Mouse (Mus musculus): Measurements from ENCODE around the gene Rph3a. TPM values are rescaled to one million over a fixed set of nuclear protein-coding genes. Genes with fewer than 3 reads are reported as not detected.
"Not testable (repeated sequence)": the region's sequence is repeated elsewhere in the genome, so short reads cannot be mapped to it uniquely, and the experiment has no call there.

The Rph3a gene
- polyA plus RNA-seq, 1 experiment from 2014 or later, result not detected

- Histone ChIP-seq H3K27ac (ENCODE audit: low read length) (no peak overlapping the region), H3K4me2 (ENCODE audit: low read depth, low read length) (no peak overlapping the region), H3K4me3 (ENCODE audit: low read length) (no peak overlapping the region), H3K36me3 (ENCODE audit: control insufficient read depth, insufficient read depth) (no peaks in the 10 kb centered on the region), H3K27me3 (ENCODE audit: control insufficient read depth, insufficient read depth, low read length) (no peaks in the 10 kb centered on the region), H3K9ac (ENCODE audit: low read length) (no peak overlapping the region), H3K4me1 (ENCODE audit: control insufficient read depth, insufficient read depth, low read length) (no peaks in the 10 kb centered on the region), H3K9me3 (replicated peaks; ENCODE audit: control insufficient read depth, low read length) (no peaks in the 10 kb centered on the region)
- ATAC-seq (replicated peaks; ENCODE audit: extremely low read depth, insufficient read depth, low FRiP score), result no peak
- 42% methylated on average over 7 of the region's 7 CpGs for WGBS
Observed at GRCm38 (mm10) chr5:120908196-120908920, 101.5 kb downstream of the Rph3a start.

GRCm38 (mm10) chr5:120906791-120907733 is 102.8 kb downstream of the Rph3a start, which contains the start of gene Oas1a:
Oas1a (minus strand) TSS chr5:120907521.
- H3K9me3 ChIP-seq (replicated peaks; ENCODE audit: control insufficient read depth, low read length); H3K9ac ChIP-seq (ENCODE audit: low read length); H3K36me3 ChIP-seq (ENCODE audit: control insufficient read depth, insufficient read depth); H3K27me3 ChIP-seq (ENCODE audit: control insufficient read depth, insufficient read depth, low read length); H3K4me3 ChIP-seq (ENCODE audit: low read length); H3K4me1 ChIP-seq (ENCODE audit: control insufficient read depth, insufficient read depth, low read length); H3K27ac ChIP-seq (ENCODE audit: low read length); ATAC-seq (replicated peaks; ENCODE audit: extremely low read depth, insufficient read depth, low FRiP score); H3K4me2 ChIP-seq (ENCODE audit: low read depth, low read length): not testable (repeated sequence)
- 34% methylated on average over 8 of the region's 12 CpGs for WGBS

GRCm38 (mm10) chr5:120902056-120902455 is 107.8 kb downstream of the Rph3a start:
- H3K9ac ChIP-seq (ENCODE audit: low read length), result no peak overlapping the region
- H3K36me3 ChIP-seq (ENCODE audit: control insufficient read depth, insufficient read depth), result no peaks in the 10 kb centered on the region
- H3K4me1 ChIP-seq (ENCODE audit: control insufficient read depth, insufficient read depth, low read length), result no peaks in the 10 kb centered on the region
- 83% methylated on average over 5 of the region's 5 CpGs for WGBS
- H3K27ac ChIP-seq (ENCODE audit: low read length), result no peak overlapping the region
- H3K27me3 ChIP-seq (ENCODE audit: control insufficient read depth, insufficient read depth, low read length), result no peaks in the 10 kb centered on the region
- H3K4me2 ChIP-seq (ENCODE audit: low read depth, low read length), result no peak overlapping the region
- no peak for ATAC-seq (replicated peaks; ENCODE audit: extremely low read depth, insufficient read depth, low FRiP score)
- no peak overlapping the region for H3K4me3 ChIP-seq (ENCODE audit: low read length)
- no peaks in the 10 kb centered on the region; the same call in 1 of the 2 replicates for H3K9me3 ChIP-seq (replicated peaks; ENCODE audit: control insufficient read depth, low read length)

- H3K27ac ChIP-seq (ENCODE audit: low read length), result no peak overlapping the region
- H3K4me2 ChIP-seq (ENCODE audit: low read depth, low read length), result no peak overlapping the region
- no peak for ATAC-seq (replicated peaks; ENCODE audit: extremely low read depth, insufficient read depth, low FRiP score)
- WGBS, result 41% methylated on average over 1 of the region's 1 CpGs
- H3K9me3 ChIP-seq (replicated peaks; ENCODE audit: control insufficient read depth, low read length), result no peaks in the 10 kb centered on the region; the same call in 1 of the 2 replicates
- no peaks in the 10 kb centered on the region for H3K4me1 ChIP-seq (ENCODE audit: control insufficient read depth, insufficient read depth, low read length)
- no peak overlapping the region for H3K9ac ChIP-seq (ENCODE audit: low read length)
- no peaks in the 10 kb centered on the region for H3K36me3 ChIP-seq (ENCODE audit: control insufficient read depth, insufficient read depth)
- no peak overlapping the region for H3K4me3 ChIP-seq (ENCODE audit: low read length)
- H3K27me3 ChIP-seq (ENCODE audit: control insufficient read depth, insufficient read depth, low read length), result no peaks in the 10 kb centered on the region
Observed at GRCm38 (mm10) chr5:120900666-120901065, 109.2 kb downstream of the Rph3a start.

- H3K4me1 ChIP-seq (ENCODE audit: control insufficient read depth, insufficient read depth, low read length), result no peaks in the 10 kb centered on the region
- H3K9ac ChIP-seq (ENCODE audit: low read length), result no peak overlapping the region
- ATAC-seq (replicated peaks; ENCODE audit: extremely low read depth, insufficient read depth, low FRiP score), result no peak
- H3K4me3 ChIP-seq (ENCODE audit: low read length), result no peak overlapping the region
- no peak overlapping the region for H3K4me2 ChIP-seq (ENCODE audit: low read depth, low read length)
- H3K27ac ChIP-seq (ENCODE audit: low read length), result no peak overlapping the region
- H3K27me3 ChIP-seq (ENCODE audit: control insufficient read depth, insufficient read depth, low read length), result no peaks in the 10 kb centered on the region
- H3K36me3 ChIP-seq (ENCODE audit: control insufficient read depth, insufficient read depth), result no peaks in the 10 kb centered on the region
- no peaks in the 10 kb centered on the region; the same call in 1 of the 2 replicates for H3K9me3 ChIP-seq (replicated peaks; ENCODE audit: control insufficient read depth, low read length)
Observed at GRCm38 (mm10) chr5:120898726-120899125, 111.2 kb downstream of the Rph3a start.

- Histone ChIP-seq H3K36me3 (ENCODE audit: control insufficient read depth, insufficient read depth) (no peaks in the 10 kb centered on the region), H3K4me2 (ENCODE audit: low read depth, low read length) (no peak overlapping the region), H3K9ac (ENCODE audit: low read length) (no peak overlapping the region), H3K27me3 (ENCODE audit: control insufficient read depth, insufficient read depth, low read length) (no peaks in the 10 kb centered on the region), H3K4me3 (ENCODE audit: low read length) (no peak overlapping the region), H3K27ac (ENCODE audit: low read length) (no peak overlapping the region), H3K4me1 (ENCODE audit: control insufficient read depth, insufficient read depth, low read length) (no peaks in the 10 kb centered on the region), H3K9me3 (replicated peaks; ENCODE audit: control insufficient read depth, low read length) (no peaks in the 10 kb centered on the region; the same call in 1 of the 2 replicates)
- ATAC-seq (replicated peaks; ENCODE audit: extremely low read depth, insufficient read depth, low FRiP score), result no peak
- WGBS, result 78% methylated on average over 6 of the region's 6 CpGs
Observed at GRCm38 (mm10) chr5:120898307-120898706, 111.6 kb downstream of the Rph3a start.

- 83% methylated on average over 11 of the region's 11 CpGs for WGBS
- no peak overlapping the region for H3K9ac ChIP-seq (ENCODE audit: low read length)
- no peak for ATAC-seq (replicated peaks; ENCODE audit: extremely low read depth, insufficient read depth, low FRiP score)
Observed at GRCm38 (mm10) chr5:120895231-120895900, 114.5 kb downstream of the Rph3a start.

GRCm38 (mm10) chr5:120894692-120895091 is 115.2 kb downstream of the Rph3a start:
- 60% methylated on average over 2 of the region's 2 CpGs for WGBS
- H3K4me3 ChIP-seq (ENCODE audit: low read length); H3K4me2 ChIP-seq (ENCODE audit: low read depth, low read length); H3K9me3 ChIP-seq (replicated peaks; ENCODE audit: control insufficient read depth, low read length); H3K4me1 ChIP-seq (ENCODE audit: control insufficient read depth, insufficient read depth, low read length); ATAC-seq (replicated peaks; ENCODE audit: extremely low read depth, insufficient read depth, low FRiP score); H3K27ac ChIP-seq (ENCODE audit: low read length); H3K27me3 ChIP-seq (ENCODE audit: control insufficient read depth, insufficient read depth, low read length); H3K36me3 ChIP-seq (ENCODE audit: control insufficient read depth, insufficient read depth); H3K9ac ChIP-seq (ENCODE audit: low read length): not testable (repeated sequence)

More at GRCm38 (mm10) chr5:120895231-120895900, 114.5 kb downstream of the Rph3a start:
- Histone ChIP-seq H3K4me3 (ENCODE audit: low read length) (no peak overlapping the region), H3K9me3 (replicated peaks; ENCODE audit: control insufficient read depth, low read length) (no peaks in the 10 kb centered on the region; the same call in 1 of the 2 replicates), H3K4me2 (ENCODE audit: low read depth, low read length) (no peak overlapping the region), H3K27ac (ENCODE audit: low read length) (no peak overlapping the region), H3K36me3 (ENCODE audit: control insufficient read depth, insufficient read depth) (no peaks in the 10 kb centered on the region), H3K27me3 (ENCODE audit: control insufficient read depth, insufficient read depth, low read length) (no peaks in the 10 kb centered on the region), H3K4me1 (ENCODE audit: control insufficient read depth, insufficient read depth, low read length) (no peaks in the 10 kb centered on the region)
